Mouse (Mus musculus): ENCODE data around the gene Zbtb38. TPM values are rescaled to one million over a fixed set of nuclear protein-coding genes. Genes with fewer than 3 reads are reported as not detected.

The Zbtb38 gene
- total and polyA plus RNA-seq, 3 experiments = 9.0 to 43.5 (median 42.3) TPM

DNA sequence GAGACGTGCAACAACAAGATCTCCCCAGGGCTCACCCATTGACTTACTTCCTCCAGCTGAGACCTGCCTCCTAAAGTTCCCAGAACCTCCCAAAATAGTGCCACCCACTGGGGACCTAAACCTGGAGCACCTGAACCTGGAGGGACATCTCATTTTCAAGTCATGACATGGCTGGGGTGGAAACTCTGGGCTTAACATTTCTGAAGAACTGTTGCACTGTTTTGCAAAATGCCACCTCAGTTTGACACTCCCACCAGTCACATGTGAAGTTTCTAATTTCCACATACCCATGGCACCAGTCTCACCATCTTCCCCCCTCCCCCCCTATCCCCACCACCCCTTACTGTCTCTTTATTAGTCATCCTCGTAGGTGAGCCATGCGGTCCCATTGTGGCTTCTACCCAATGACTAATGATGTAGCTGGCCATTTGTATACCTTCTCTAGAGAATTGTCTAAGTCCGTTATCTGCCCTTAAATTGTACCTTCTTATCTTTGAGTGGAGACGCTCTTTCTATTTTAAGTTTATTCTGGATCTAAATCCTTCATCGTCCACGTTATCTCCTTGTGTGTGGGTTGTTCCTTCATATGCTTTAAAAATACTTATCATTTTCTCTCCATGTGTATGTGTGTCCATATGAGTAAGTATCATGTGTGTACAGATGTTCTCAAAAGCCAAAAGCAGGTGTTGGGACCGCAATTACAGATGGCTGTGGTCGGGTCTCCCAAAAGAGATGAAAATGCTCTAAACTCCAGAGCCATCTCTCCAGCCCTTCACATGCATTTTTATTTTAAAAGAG is 4.2 kb upstream of the Zbtb38 start:
- intact Hi-C loops (cut with DNase I) = no loop called here
- H3K4me3 ChIP-seq = no peak overlapping the region
- no peak for TF ChIP-seq EP300 (IDR thresholded peaks at IDR 0.05; ENCODE audit: insufficient read depth, low read depth, low read length)
- no peak for TF ChIP-seq CTCF (IDR thresholded peaks at IDR 0.05)
- TF ChIP-seq POLR2A (IDR thresholded peaks at IDR 0.05; ENCODE audit: insufficient read depth, low read depth, low read length) = no peak
- no peak overlapping the region for H3K9ac ChIP-seq (ENCODE audit: low read depth, low read length)
- peaks cover 7% of the 10 kb centered on the region for H3K4me1 ChIP-seq (ENCODE audit: control insufficient read depth, insufficient read depth, low read length)
- 81% methylated on average over 9 of the region's 9 CpGs for WGBS
- H3K27me3 ChIP-seq (ENCODE audit: control insufficient read depth, insufficient read depth, low read length) = no peaks in the 10 kb centered on the region
- no peaks in the 10 kb centered on the region for H3K79me2 ChIP-seq (replicated peaks; ENCODE audit: control insufficient read depth, insufficient read depth, low read length)
- no peak overlapping the region for H3K27ac ChIP-seq
- DNase-seq = no peak
- H3K36me3 ChIP-seq (ENCODE audit: control insufficient read depth, insufficient read depth, low read length) = no peaks in the 10 kb centered on the region

DNA sequence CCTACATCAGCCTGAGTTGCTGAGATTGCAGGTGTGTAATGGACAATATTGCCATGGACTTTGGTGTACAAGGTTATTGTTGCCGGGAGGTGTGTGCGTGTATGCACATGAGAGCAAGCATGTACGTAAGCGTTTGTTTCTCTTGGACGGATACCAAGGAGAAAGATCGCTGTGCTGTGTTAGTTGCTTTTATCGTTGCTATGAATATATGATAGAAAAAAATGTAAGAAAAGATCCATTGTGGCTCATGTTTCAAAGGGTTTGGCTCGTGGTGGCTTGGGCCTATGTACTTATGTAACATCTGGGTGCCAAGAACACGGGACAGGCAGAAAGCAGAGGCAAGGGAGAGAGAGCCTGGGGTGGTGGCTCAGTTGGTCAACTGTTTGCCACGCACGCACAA is 3.1 kb upstream of the Zbtb38 start:
- no peak for DNase-seq
- no peak for TF ChIP-seq CTCF (IDR thresholded peaks at IDR 0.05)
- no peak for TF ChIP-seq POLR2A (IDR thresholded peaks at IDR 0.05; ENCODE audit: insufficient read depth, low read depth, low read length)
- no peak for TF ChIP-seq EP300 (IDR thresholded peaks at IDR 0.05; ENCODE audit: insufficient read depth, low read depth, low read length)
- intact Hi-C loops (cut with DNase I) = no loop called here
- H3K27ac ChIP-seq = no peak overlapping the region
- WGBS = 67% methylated on average over 11 of the region's 11 CpGs
- no peaks in the 10 kb centered on the region for H3K27me3 ChIP-seq (ENCODE audit: control insufficient read depth, insufficient read depth, low read length)
- H3K4me1 ChIP-seq (ENCODE audit: control insufficient read depth, insufficient read depth, low read length) = peaks cover 7% of the 10 kb centered on the region
- H3K4me3 ChIP-seq = no peak overlapping the region
- H3K79me2 ChIP-seq (replicated peaks; ENCODE audit: control insufficient read depth, insufficient read depth, low read length) = no peaks in the 10 kb centered on the region
- no peak overlapping the region for H3K9ac ChIP-seq (ENCODE audit: low read depth, low read length)
- no peaks in the 10 kb centered on the region for H3K36me3 ChIP-seq (ENCODE audit: control insufficient read depth, insufficient read depth, low read length)

DNA sequence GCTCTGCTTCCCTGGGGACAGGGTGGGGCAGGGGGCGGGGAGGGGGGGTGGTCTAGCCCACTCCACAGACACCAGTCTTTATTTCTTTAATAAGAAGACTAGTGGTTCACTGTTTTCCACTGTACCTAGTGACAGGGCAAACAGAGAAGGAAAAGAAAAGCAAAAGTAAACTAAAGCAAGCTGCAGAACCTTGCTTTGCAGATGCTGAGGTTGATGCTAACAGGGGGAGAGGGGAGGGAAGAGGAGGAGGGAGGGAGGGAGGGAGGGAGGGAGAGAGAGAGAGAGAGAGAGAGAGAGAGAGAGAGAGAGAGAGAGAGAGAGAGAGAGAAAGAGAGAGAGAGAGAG is 2.0 kb upstream of the Zbtb38 start:
- H3K36me3 ChIP-seq (ENCODE audit: control insufficient read depth, insufficient read depth, low read length) = no peaks in the 10 kb centered on the region
- intact Hi-C loops (cut with DNase I) = no loop called here

DNA sequence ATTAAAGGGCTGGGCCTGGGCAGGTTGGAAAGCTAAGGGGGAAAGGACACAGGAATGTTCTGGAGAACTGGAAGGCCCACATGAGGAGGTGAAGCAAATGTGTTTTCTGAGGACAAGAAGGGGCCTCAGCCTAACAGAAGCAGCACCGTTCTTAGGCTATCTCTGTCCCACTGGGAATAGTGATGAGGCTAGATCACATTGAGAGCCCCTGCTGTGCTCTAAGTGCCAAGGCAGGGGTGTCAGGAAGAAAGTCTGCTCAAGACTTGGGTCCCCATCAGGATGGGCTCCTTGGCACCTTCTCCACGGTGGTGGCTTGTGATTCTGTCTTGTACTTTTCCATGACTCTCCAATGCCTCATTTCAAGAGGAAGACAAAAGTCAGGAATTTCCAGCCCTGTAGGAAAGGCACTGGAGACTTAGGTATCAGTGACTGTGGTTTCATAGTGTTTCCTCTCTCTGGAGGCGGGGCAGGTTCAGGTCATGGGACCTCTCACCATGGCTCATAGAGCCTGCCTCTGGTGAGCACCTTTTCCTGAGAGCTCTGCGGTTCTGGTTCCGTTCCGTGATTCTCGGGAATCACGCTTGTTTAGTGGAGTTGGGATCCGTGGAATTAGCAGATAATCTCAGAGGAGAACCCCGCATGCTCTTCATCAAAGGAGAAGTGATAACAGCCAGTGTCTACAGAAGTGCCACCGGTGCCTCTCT is 1.4 kb upstream of the Zbtb38 start:
- H3K27me3 ChIP-seq (ENCODE audit: control insufficient read depth, insufficient read depth, low read length) = no peaks in the 10 kb centered on the region
- no peaks in the 10 kb centered on the region for H3K36me3 ChIP-seq (ENCODE audit: control insufficient read depth, insufficient read depth, low read length)
- peak overlapping the region; percentile 87 for H3K27ac ChIP-seq
- intact Hi-C loops (cut with DNase I) = no loop called here
- TF ChIP-seq POLR2A (IDR thresholded peaks at IDR 0.05; ENCODE audit: insufficient read depth, low read depth, low read length) (no peak), CTCF (IDR thresholded peaks at IDR 0.05) (no peak), EP300 (IDR thresholded peaks at IDR 0.05; ENCODE audit: insufficient read depth, low read depth, low read length) (no peak)
- DNase-seq = peak in 1 of 2 experiments; percentile 35
- no peak overlapping the region for H3K9ac ChIP-seq (ENCODE audit: low read depth, low read length)
- 52% methylated on average over 11 of the region's 11 CpGs for WGBS
- H3K4me1 ChIP-seq (ENCODE audit: control insufficient read depth, insufficient read depth, low read length) = peaks cover 7% of the 10 kb centered on the region
- H3K79me2 ChIP-seq (replicated peaks; ENCODE audit: control insufficient read depth, insufficient read depth, low read length) = no peaks in the 10 kb centered on the region
- no peak overlapping the region for H3K4me3 ChIP-seq

More for the DNA sequence above, 2.0 kb upstream of the Zbtb38 start:
- Histone ChIP-seq H3K27ac (peak overlapping the region; percentile 87; the same call in 1 of the 2 replicates), H3K4me1 (ENCODE audit: control insufficient read depth, insufficient read depth, low read length) (peaks cover 7% of the 10 kb centered on the region), H3K9ac (ENCODE audit: low read depth, low read length) (no peak overlapping the region), H3K79me2 (replicated peaks; ENCODE audit: control insufficient read depth, insufficient read depth, low read length) (no peaks in the 10 kb centered on the region), H3K27me3 (ENCODE audit: control insufficient read depth, insufficient read depth, low read length) (no peaks in the 10 kb centered on the region), H3K4me3 (no peak overlapping the region)
- no peak for DNase-seq
- 30% methylated on average over 1 of the region's 1 CpGs for WGBS
- TF ChIP-seq POLR2A (IDR thresholded peaks at IDR 0.05; ENCODE audit: insufficient read depth, low read depth, low read length) (no peak), EP300 (IDR thresholded peaks at IDR 0.05; ENCODE audit: insufficient read depth, low read depth, low read length) (no peak), CTCF (IDR thresholded peaks at IDR 0.05) (no peak)

DNA sequence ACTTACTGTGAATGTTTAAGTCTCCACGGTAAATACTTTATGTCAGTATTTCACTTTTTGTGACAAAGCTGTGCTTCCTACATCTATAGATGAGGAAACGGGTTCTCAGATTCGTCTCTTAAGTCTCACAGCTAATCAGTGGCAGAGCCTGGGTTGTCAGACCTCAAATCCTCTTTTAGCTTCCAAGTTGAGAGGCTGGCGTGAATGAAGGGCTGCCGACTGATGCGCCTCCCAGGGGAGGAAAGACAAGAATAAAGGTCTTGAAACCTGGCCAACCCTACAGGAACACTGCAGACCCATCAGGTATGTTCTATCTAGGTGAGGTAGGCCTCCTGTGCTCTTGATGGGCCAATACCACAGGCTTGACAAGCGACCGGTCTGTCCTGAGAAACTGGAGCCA is 761 bp upstream of the Zbtb38 start:
- TF ChIP-seq POLR2A (IDR thresholded peaks at IDR 0.05; ENCODE audit: insufficient read depth, low read depth, low read length) = no peak
- TF ChIP-seq EP300 (IDR thresholded peaks at IDR 0.05; ENCODE audit: insufficient read depth, low read depth, low read length) = no peak
- TF ChIP-seq CTCF (IDR thresholded peaks at IDR 0.05) = no peak
- Histone ChIP-seq H3K79me2 (replicated peaks; ENCODE audit: control insufficient read depth, insufficient read depth, low read length) (no peaks in the 10 kb centered on the region), H3K27me3 (ENCODE audit: control insufficient read depth, insufficient read depth, low read length) (no peaks in the 10 kb centered on the region), H3K4me1 (ENCODE audit: control insufficient read depth, insufficient read depth, low read length) (peaks cover 7% of the 10 kb centered on the region), H3K36me3 (ENCODE audit: control insufficient read depth, insufficient read depth, low read length) (no peaks in the 10 kb centered on the region), H3K27ac (peak overlapping the region; percentile 87), H3K4me3 (no peak overlapping the region), H3K9ac (ENCODE audit: low read depth, low read length) (no peak overlapping the region)
- no peak for DNase-seq
- WGBS = 85% methylated on average over 8 of the region's 8 CpGs
- intact Hi-C loops (cut with DNase I) = no loop called here

Data from heart, adult 2 months (tissue).